Mouse (Mus musculus): ENCODE results near the gene Sema3f. TPM values are rescaled to one million over a fixed set of nuclear protein-coding genes. Genes with fewer than 3 reads are reported as not detected.

Gene Sema3f
- polyA plus RNA-seq, 1 experiment from 2014 or later = 44.6 TPM

GRCm38 (mm10) chr9:107631861-107632260, 78.4 kb downstream of the Sema3f start:
- H3K9ac ChIP-seq = no peak overlapping the region
- ATAC-seq (ENCODE audit: insufficient number of reproducible peaks, low FRiP score, low TSS enrichment, low read depth) = no peak

More at GRCm38 (mm10) chr9:107631861-107632260, 78.4 kb downstream of the Sema3f start:
- Histone ChIP-seq H3K4me1 (peaks cover 82% of the 10 kb centered on the region), H3K9me3 (replicated peaks) (no peaks in the 10 kb centered on the region), H3K4me2 (replicated peaks) (peak overlapping the region; percentile 95), H3K36me3 (no peaks in the 10 kb centered on the region), H3K27ac (replicated peaks) (peak overlapping the region; percentile 94), H3K4me3 (replicated peaks) (peak overlapping the region; percentile 82), H3K27me3 (no peaks in the 10 kb centered on the region)
- 77% methylated on average over 8 of the region's 8 CpGs for WGBS

Other genes with a start within 250 kb of the Sema3f start
- gene Tmem115, start 176.5 kb downstream of the Sema3f start, polyA plus RNA-seq (2015; fragmentation: Nextera tagmentation; extraction: Ambion mirVana) = 51.6 and 53.3 TPM in 2 replicates
- gene Cyb561d2, start 168.3 kb downstream of the Sema3f start, polyA plus RNA-seq (2015; fragmentation: Nextera tagmentation; extraction: Ambion mirVana) = 26.4 and 26.8 TPM in 2 replicates
- gene Nprl2, start 168.2 kb downstream of the Sema3f start, polyA plus RNA-seq (2015; fragmentation: Nextera tagmentation; extraction: Ambion mirVana) = 41.9 and 48.0 TPM in 2 replicates
- gene Zmynd10, start 163.2 kb downstream of the Sema3f start, polyA plus RNA-seq (2015; fragmentation: Nextera tagmentation; extraction: Ambion mirVana) = 10.7 and 25.9 TPM in 2 replicates
- 82.0 and 87.7 TPM in 2 replicates for gene Rassf1, start 158.9 kb downstream of the Sema3f start, polyA plus RNA-seq (2015; fragmentation: Nextera tagmentation; extraction: Ambion mirVana)
- gene Tusc2, start 147.2 kb downstream of the Sema3f start, polyA plus RNA-seq (2015; fragmentation: Nextera tagmentation; extraction: Ambion mirVana) = 42.9 and 43.6 TPM in 2 replicates
- gene Hyal2, start 142.5 kb downstream of the Sema3f start, polyA plus RNA-seq (2015; fragmentation: Nextera tagmentation; extraction: Ambion mirVana) = 97.5 and 98.4 TPM in 2 replicates
- 14.5 and 15.7 TPM in 2 replicates for gene Hyal1, start 133.5 kb downstream of the Sema3f start, polyA plus RNA-seq (2015; fragmentation: Nextera tagmentation; extraction: Ambion mirVana)
- 21.5 and 22.8 TPM in 2 replicates for gene Naa80, start 131.6 kb downstream of the Sema3f start, polyA plus RNA-seq (2015; fragmentation: Nextera tagmentation; extraction: Ambion mirVana)
- gene Hyal3, start 129.7 kb downstream of the Sema3f start, polyA plus RNA-seq (2015; fragmentation: Nextera tagmentation; extraction: Ambion mirVana) = 2.0 TPM in 2 replicates
- 46.8 and 47.1 TPM in 2 replicates for gene Ifrd2, start 122.8 kb downstream of the Sema3f start, polyA plus RNA-seq (2015; fragmentation: Nextera tagmentation; extraction: Ambion mirVana)
- gene Sema3b, start 101.2 kb downstream of the Sema3f start, polyA plus RNA-seq (2015; fragmentation: Nextera tagmentation; extraction: Ambion mirVana) = 21.2 and 22.7 TPM in 2 replicates
- gene Gnai2, start 75.1 kb downstream of the Sema3f start, polyA plus RNA-seq (2015; fragmentation: Nextera tagmentation; extraction: Ambion mirVana) = 458 and 459 TPM in 2 replicates
- gene Slc38a3, start 40.9 kb downstream of the Sema3f start, polyA plus RNA-seq (2015; fragmentation: Nextera tagmentation; extraction: Ambion mirVana) = 3.7 and 4.2 TPM in 2 replicates
- 1.9 and 3.4 TPM in 2 replicates for gene Gnat1, start 30.8 kb downstream of the Sema3f start, polyA plus RNA-seq (2015; fragmentation: Nextera tagmentation; extraction: Ambion mirVana)
- 198 and 218 TPM in 2 replicates for gene Rbm5, start 60.5 kb upstream of the Sema3f start, polyA plus RNA-seq (2015; fragmentation: Nextera tagmentation; extraction: Ambion mirVana)
- gene Rbm6, start 162.8 kb upstream of the Sema3f start, polyA plus RNA-seq (2015; fragmentation: Nextera tagmentation; extraction: Ambion mirVana) = 75.7 and 77.6 TPM in 2 replicates
- 17.2 and 18.2 TPM in 2 replicates for gene Mon1a, start 177.7 kb upstream of the Sema3f start, polyA plus RNA-seq (2015; fragmentation: Nextera tagmentation; extraction: Ambion mirVana)
- gene Mst1r, start 196.4 kb upstream of the Sema3f start, polyA plus RNA-seq (2015; fragmentation: Nextera tagmentation; extraction: Ambion mirVana) = 7.4 and 7.7 TPM in 2 replicates
- not detected in 2 replicates for gene Actl11, start 218.0 kb upstream of the Sema3f start, polyA plus RNA-seq (2015; fragmentation: Nextera tagmentation; extraction: Ambion mirVana)
- gene Camkv, start 225.2 kb upstream of the Sema3f start, polyA plus RNA-seq (2015; fragmentation: Nextera tagmentation; extraction: Ambion mirVana) = 5.9 and 6.0 TPM in 2 replicates
- gene Traip, start 239.7 kb upstream of the Sema3f start, polyA plus RNA-seq (2015; fragmentation: Nextera tagmentation; extraction: Ambion mirVana) = 16.6 and 18.7 TPM in 2 replicates

Data from embryonic facial prominence, embryonic 15.5 days (tissue).